ENCODE assay signal across 10 mouse cellular contexts in genomic region chr10:42962655-42963054, GRCm38 (mm10).
DNase-seq lines count a peak whose midpoint lies in the region; ATAC-seq lines count a peak whose summit lies in the region.
"Had no signal": no experiment of that assay in that cellular context is flagged by ENCODE, and none has a peak within 500 bp of the region (broad histone marks: within the 10 kb centered on the region; RNA-seq: fewer than 3 reads in every experiment).

No protein-coding gene starts in this region.

- no peak overlapping the region for H3K4me3 ChIP-seq in heart, embryonic 11.5 days (ENCODE audit: low read depth, low read length)

- DNase-seq in heart, adult 18-20 months = peak; percentile 70 to 85
- peak; percentile 9 for DNase-seq in c-Kit-positive CD71-positive TER-119-positive erythroid progenitor cells, embryonic 14.5 days (ENCODE audit: low spot score)
- DNase-seq in kidney, postnatal 25 days = peak; percentile 13 to 52
- no peak for DNase-seq in right cerebral cortex, postnatal 36 days (ENCODE audit: low spot score in 2 of 2)
- DNase-seq in layer of hippocampus, adult 9-10 months (ENCODE audit: low spot score) = no peak
- no peak for DNase-seq in adrenal gland, adult 18-20 months (ENCODE audit: low spot score in 2 of 2)
- DNase-seq: cerebellum, adult 8-10 months had no signal

- H3K9me3 ChIP-seq in heart, embryonic 11.5 days (replicated peaks; ENCODE audit: control insufficient read depth, low read length) = no peaks in the 10 kb centered on the region

- no peak for ATAC-seq in heart, embryonic 11.5 days (replicated peaks; ENCODE audit: insufficient number of reproducible peaks, low FRiP score, low TSS enrichment)
- ATAC-seq in megakaryocyte-erythroid progenitor cell, adult 5-6 weeks (replicated peaks; ENCODE audit: low FRiP score, low TSS enrichment, poor library complexity, severe bottlenecking) = peak; percentile 88

- no peaks in the 10 kb centered on the region for H3K27me3 ChIP-seq in heart, embryonic 11.5 days (ENCODE audit: control insufficient read depth, insufficient read depth, low read length)
- H3K27me3 ChIP-seq: CH12.LX had no signal

- no peak overlapping the region for H3K9ac ChIP-seq in heart, embryonic 11.5 days (ENCODE audit: low read depth, low read length)

- no peak overlapping the region for H3K4me2 ChIP-seq in heart, embryonic 11.5 days

- H3K4me1 ChIP-seq in heart, embryonic 11.5 days (ENCODE audit: control insufficient read depth, insufficient read depth, low read length) = no peaks in the 10 kb centered on the region

- WGBS in heart, embryonic 11.5 days (ENCODE audit: insufficient replicate concordance) = 85% methylated on average over 13 of the region's 13 CpGs

- no peaks in the 10 kb centered on the region for H3K36me3 ChIP-seq in heart, embryonic 11.5 days (ENCODE audit: control insufficient read depth, insufficient read depth, low read length)

- H3K27ac ChIP-seq in heart, embryonic 11.5 days (ENCODE audit: low read depth, low read length) = no peak overlapping the region

Comparison
In these comparisons a context has a peak if more than half of its experiments do, and no peak if none do; other contexts are left out.
1. DNase-seq: peak in heart, adult 18-20 months (2 of 2), c-Kit-positive CD71-positive TER-119-positive erythroid progenitor cells, embryonic 14.5 days (single experiment) and kidney, postnatal 25 days (2 of 2); none in right cerebral cortex, postnatal 36 days (0 of 2), layer of hippocampus, adult 9-10 months (single experiment) and adrenal gland, adult 18-20 months (0 of 2).